Mouse (Mus musculus): ENCODE results near the gene Acbd6.

DNA sequence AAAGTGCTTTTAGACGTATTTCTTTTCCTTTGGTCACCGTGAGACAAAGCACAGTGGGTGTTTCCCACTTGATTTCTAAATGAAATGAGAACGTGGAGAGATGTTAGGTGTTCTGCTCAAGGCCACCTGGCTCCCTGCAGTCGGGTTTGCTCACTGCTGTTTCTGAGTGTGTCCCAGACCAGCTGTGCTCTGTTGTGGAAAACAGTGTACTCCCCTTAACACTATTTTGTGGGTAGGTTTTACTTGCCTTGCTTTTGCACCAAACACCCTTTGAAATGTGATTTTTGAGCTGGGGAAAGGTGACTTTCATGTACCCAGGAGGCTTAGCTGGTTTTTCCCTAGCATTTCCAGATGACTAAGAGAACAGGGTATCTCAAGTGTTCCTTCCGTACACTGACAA lies 31.7 kb upstream of the Acbd6 start:
- TF ChIP-seq CTCF (IDR thresholded peaks at IDR 0.05; ENCODE audit: control insufficient read depth, insufficient read depth, low read length) = no peak
- TF ChIP-seq POLR2A (IDR thresholded peaks at IDR 0.05; ENCODE audit: borderline replicate concordance, control insufficient read depth, low read depth, low read length) = no peak
